Mouse (Mus musculus) layer of hippocampus, postnatal 25 days (tissue): Measurements from ENCODE around the gene Ing1. TPM values are rescaled to one million over a fixed set of nuclear protein-coding genes. Genes with fewer than 3 reads are reported as not detected.

Experiments
- DNase-seq, 2 experiments: peaks; one replicate each; pipeline ENCODE4 v3.0.0; 2022; ENCODE audit warnings: mixed read lengths in 2 of 2, low spot score in 1 of 2; ENCODE audit errors: extremely low spot score in 1 of 2
- total RNA-seq, 2 experiments: library from RNA; stranded (reverse); gene quantifications; 2 replicates each; pipeline ENCODE4 v1.2.3; 2021

Gene Ing1
- 10 to 100 TPM; 36.6 to 41.9 TPM for total RNA-seq

DNA sequence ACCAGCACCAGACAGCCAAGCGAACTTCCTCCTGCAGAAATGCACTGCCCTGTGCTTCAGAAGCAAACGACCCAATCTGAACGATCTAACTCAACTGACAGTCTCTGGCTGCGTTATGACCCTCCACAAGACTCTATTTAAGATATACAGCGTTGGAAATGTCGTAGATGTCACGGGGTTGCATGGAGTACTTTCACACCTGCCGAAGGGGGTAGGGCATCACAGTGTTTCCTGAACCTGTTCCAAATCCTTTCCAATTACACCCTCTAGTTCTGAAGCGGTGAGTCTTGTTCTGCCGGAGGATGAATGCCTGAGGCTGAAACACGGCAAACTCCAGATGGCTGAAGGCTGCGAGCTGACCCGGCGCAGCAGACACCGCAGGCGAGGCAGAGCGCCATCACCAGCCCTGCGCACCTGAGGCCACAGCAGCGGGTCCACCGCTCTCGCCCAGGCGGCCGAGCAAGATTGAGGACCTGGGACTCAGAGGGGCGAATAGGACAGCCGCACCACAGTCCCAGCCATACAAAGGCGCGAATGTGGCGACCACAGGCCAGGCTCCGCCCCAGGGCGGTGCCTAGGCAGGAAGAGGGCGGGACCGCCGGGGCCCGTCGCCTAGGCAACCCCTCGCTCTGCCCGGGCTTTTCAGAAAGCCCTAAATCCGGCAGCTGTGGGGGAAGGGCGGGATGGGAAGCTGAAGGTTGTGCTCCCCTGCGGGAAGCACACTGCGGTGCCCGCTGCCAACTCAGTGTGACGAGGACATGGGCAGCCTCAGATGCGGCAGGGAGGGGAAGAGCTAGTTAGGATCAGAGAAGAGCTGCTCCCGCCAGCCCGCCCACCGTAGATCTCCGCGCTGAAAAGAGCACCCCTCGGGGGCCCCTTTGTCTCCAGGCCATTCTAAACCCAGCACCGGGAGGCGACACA is at the start of gene Ing1:
TSS of gene Ing1 (plus strand) at position 773 of the 921 bp plus-strand sequence.
- DNase-seq, result peak; percentile 84 to 90

DNA sequence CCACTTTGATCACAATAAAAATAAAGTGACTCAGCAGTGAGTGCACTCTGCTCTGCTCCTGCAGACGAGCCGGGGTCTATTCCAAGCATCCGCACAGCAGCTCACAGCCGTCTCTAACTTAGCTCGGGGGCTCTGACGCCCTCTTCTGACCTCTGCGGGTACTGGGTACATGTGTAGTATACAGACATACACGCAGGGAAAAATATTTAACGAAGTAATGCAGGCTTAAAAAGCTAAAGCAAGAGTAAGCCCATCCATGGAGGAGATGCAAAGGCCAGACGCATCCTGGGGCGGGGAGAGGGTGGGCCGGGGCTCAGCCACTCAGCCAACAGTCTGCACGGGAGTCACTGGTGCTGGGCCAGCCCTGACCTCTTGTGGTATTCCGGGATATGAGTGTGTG is 49.3 kb upstream of the Ing1 start:
- no peak for DNase-seq

DNA sequence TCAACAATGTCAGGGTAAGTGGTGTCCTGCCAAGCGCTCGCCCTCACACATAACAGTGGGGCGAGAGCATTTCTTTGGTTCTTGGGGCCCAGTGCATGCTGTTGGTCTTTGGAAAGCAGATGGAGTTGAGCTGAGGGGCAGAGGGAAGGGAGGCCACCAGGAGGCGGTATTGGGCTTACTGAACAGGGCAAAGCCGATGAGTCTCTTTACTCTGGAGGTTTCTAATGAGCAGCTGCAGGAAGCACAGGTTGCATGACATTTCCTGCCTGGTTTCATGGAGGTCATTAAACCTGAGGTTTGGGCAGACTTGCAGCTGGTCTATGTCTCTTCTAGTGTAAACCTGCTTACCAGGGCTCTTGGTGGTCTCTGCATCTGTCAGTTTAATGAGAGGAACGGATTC is 48.6 kb upstream of the Ing1 start:
- peak in 1 of 2 experiments; percentile 65 for DNase-seq

DNA sequence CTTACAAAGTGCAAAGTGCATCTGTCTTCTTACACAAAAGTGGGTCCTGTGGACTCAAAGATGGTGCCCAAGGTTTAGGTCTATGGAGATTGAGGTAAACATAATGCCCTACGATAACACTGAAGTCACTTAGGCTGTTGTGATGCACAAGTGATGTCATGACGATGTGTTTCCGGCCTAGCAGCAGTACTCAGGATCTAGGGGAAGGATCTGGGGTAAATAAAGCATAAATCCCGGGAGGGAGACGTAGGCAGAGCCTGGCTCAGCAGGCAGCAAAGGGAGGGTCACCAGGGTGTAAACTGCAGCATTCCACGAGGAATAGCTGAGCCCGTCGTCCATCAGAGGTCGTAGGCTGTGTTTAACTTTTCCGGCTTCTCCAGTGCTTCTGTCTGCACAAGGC is 46.5 kb upstream of the Ing1 start:
- no peak for DNase-seq

DNA sequence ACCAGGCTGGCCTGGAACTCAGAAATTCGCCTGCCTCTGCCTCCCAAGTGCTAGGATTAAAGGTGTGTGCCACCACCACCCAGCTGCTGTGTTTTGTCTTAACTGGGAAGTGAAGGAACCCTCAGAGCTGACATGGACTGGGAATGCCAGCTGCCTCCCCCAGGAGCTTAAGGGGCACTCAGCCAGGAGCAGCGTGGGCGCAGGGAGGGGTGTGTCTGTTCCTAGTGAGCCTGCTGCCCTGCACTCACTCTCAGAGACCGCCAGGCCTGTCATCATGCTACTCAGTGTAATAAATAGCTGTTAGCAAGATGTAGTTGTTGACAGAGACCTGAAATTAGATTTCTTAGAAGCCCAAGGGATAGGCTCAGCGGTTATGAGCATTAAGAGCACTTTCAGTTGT is 44.4 kb upstream of the Ing1 start:
- DNase-seq, result no peak

DNA sequence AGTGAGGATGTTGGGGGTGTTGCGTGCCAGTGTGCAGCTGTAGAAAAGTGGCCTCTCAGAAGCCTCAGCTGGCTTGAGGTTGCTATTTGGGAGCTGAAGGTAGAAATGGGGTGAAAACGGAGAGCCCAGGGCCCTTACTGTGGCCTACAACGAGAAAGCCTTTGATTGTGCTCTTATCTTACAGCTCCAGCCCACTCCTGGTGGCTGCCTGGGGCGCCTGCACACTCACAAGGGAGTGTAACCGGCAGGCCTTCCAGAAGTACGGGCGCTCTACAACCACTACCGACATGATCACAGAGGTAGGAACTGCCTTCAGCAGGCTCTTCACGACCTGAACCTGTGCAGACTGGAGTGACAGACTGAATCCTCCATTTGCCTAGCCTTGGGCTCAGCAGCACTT is 42.7 kb upstream of the Ing1 start:
- no peak for DNase-seq

DNA sequence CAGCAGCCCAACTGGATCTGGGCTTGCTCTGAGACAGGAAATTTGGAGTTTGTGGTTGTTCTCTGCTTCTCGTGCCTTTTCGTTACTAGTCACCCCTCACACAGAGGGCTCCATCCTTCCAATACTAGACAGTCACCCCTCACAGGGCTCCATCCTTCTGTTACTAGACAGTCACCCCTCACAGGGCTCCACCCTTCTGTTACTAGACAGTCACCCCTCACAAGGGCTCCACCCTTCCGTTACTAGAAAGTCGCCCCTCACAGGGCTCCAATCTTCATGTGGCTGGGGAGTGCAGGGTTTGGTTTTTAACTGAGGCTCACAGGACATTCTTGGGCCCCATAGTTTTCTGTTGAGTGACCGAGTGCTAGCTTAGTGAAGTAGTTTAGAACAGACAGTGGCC is 42.1 kb upstream of the Ing1 start:
- no peak for DNase-seq

DNA sequence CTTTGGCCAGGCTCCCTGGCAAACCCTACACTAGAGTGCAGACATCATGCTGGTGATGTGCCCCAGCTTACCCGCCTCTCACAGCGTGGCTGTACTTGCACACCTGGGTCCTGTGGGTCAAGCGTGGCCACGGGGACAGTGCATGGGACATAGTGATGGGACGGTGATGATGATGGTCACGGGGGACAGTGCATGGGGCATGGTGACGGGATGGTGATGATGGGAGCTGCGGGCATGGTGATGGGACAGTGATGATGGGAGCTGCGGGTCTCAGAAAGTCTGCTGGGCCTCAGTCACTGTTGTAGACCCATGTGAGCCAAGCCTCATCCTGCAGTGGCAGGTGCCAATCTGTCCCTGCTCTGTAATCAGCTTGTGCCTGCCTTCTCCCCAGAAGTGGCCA is 39.1 kb upstream of the Ing1 start:
- no peak for DNase-seq

DNA sequence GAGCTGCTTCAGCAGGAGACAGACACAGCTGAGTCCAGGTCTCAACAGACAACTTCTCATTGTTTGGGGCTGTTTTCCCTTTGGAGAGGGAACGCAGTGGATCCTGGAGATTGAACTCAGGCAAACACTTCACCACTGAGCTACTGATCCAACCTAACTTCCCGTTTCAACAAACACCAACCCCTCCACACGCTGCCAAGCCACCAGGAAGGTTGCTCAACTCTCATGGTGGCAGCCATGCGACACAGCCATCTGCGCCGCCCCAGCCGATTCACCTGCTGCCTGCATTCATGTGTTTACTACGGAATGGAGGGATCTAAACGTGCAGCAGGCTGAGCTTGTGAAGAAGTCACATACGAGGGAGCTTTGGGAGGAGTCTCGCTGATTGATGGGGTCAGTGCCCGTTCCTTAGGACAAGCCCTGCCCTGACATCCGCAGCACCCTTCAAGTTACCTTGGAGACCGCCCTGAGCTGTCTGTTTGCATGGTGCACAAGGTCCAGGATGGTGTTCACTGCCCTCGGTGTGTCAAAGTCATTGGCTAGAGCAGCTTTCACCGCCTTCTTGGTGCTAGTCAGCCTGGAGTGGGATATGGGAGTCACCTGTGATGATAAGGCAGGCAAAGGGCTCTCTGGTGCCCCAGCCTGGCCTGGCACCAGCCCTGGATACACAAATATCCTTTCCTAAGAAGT is 37.9 kb upstream of the Ing1 start:
- no peak for DNase-seq

DNA sequence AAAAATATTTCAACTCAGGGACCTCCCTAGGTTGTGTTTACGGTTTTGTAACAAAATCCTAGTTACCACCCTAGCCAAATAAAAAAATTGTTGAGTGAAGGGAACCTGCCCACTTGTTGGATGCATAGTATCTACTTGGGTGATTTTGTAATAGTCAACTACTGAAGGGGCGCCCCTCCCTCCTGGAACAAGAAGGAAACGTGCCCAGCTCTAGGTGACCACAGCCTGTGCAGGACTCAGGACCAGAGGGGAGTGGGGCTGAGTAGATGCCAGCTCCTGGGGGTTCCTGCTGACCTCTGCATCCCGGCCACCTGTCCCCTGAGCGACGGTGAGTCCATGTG is 37.3 kb upstream of the Ing1 start:
- DNase-seq, result no peak

DNA sequence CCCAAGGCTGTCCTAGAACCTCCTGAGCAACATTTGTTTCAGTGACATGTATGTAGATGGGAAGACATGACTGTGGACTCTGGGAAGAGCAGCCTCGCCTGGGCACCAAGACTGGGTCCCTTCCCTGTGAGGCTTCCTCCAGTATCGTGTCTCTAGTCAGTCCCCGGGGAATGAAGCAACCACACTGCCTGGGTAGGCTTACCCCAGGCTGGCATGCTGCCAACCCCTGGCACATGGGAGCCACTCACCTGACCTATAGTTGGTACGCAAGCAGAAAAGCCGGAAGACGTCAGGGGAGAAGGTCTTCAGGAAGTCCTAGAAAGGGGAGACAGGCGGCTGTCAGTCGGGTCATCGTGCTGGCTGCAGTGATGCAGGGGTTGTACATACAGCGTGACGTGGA is 36.7 kb upstream of the Ing1 start:
- no peak for DNase-seq

DNA sequence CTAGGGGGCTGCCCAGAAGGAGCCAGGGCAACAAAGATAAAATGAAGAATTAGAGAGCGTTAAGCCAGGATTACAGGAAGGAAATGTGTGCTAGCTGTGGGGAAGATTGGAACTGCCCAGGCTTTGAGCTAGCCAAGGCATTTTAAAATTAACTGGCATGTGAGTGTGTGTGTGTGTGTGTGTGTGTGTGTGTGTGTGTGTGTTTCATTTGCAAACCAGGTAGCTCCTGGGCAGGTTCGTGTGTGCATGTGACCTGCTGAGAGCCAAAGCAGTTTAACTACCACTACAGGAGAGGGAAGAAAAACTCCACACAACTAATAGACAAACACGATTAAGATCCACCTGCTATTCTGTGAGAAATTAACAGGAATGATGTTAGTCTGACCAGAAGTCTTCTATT is 32.0 kb upstream of the Ing1 start:
- no peak for DNase-seq

DNA sequence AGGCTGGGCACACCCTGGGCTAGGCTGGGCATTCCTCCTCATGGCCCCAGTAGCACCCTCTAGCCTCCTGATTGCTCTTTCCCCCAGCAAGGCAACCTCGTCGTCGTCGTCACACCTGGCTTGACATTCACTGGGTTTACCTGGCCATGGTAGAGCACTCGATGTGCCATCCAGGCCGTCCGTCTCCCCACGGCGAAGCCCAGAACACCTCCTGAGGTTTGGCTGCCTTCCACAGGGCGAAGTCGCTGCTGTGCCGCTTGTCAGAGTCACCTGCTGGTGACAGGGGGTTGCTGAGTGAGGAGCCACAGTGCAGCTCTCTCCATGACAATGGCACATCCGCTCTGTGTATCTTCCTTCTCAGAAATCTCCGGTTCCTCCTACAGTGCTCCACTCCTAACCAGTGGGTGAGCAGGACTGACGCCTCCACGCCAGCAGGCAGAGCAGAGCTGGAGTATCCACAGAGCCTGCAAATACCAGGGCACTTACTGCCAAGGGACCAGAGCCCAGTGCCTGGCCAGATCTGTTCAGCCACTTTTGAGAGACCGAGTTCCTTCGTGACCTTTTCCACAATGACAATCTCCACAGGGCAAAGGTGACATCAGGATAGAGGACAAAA is 25.1 kb upstream of the Ing1 start:
- no peak for DNase-seq

DNA sequence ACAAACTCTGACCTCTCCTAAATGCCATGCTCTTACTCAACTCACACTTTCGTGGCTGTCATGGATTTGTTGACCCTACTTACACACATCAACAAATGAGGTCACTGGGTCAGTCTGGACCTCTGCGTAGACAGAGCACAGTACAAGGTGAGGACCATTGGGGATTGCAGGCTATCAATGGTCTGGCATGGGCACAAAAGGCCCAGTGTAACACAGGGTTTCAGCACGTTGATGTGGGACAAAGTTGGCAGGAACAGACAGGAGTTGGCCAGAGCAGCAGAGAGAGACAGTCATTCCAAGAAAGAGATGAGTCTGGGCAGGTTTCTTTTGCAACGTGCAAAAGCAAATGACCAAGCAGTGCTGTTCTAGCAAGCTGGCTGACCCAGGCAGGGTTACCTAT is 24.5 kb upstream of the Ing1 start:
- no peak for DNase-seq

DNA sequence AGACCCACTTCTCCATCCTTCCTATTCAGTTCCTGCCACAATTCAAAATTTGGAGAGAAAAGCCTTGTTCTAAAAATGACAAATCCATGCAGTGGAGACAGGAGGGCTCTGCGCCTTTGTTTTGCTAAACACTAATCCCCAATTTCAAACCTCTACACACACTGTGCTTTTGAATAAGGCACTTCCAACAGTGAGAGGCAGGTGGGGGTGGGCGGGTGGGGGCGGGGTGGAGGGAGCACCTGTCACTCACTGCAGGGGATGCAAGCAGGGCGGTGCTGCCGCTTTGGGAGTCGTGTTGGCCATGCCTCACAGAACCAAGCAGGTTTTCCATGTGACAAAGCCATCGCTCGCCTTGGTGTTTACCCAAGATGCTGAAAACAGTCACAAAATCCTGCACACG is 20.9 kb upstream of the Ing1 start:
- DNase-seq, result no peak

DNA sequence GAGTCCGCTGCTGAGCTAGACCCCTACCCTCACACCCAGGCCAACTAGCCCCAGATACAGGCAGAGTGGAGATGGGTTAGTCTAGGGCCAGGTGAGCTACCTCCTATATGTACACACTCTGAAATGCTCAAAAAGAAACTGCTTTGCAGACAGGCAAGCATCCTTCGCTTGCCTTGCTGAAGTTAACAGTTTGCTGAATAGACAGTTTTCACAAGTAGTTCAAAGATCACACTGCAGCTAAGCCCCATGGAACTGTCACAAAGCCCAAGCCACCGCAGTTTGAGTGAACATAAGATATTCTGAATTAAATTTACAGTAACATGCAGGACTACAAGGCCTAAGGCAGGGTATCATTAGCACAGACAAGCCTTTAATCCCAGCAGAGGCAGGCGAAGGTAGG is 16.3 kb upstream of the Ing1 start:
- no peak for DNase-seq

DNA sequence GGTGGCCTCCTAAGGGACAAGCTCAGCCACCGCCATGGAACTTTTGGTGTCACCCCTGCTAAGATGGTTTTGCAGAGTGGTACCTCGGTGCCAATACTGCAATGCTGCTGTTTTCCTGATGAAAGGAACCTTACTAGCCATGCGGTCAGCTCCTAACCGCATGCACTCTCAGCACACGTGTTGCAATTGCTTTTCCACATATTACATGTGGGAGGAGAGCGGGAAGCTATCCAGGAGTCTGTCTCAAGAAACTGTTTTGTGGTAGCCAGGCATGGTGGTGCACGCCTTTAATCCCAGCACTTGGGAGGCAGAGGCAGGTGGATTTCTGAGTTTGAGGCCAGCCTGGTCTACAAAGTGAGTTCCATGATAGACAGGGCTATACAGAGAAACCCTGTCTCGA is 15.2 kb upstream of the Ing1 start:
- DNase-seq, result no peak

DNA sequence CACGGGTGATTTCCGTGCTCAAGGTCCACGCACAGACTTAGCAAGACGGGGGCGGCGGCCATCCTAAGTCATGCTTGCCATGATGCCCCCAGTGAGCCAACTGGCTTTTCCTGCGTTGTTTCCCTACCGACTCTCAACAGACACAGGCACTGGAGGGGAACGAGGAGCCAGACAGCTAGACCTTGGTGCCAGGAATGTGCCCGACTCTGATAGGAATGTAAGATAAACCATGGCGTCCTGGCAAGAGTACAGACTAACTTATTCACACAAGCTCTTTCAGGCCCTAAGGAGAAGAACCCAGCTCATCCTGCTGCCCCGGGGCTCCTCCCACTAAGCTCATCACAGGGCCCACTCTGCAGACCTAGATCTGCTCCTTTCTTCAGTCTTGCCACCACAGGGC is 13.3 kb upstream of the Ing1 start:
- no peak for DNase-seq

DNA sequence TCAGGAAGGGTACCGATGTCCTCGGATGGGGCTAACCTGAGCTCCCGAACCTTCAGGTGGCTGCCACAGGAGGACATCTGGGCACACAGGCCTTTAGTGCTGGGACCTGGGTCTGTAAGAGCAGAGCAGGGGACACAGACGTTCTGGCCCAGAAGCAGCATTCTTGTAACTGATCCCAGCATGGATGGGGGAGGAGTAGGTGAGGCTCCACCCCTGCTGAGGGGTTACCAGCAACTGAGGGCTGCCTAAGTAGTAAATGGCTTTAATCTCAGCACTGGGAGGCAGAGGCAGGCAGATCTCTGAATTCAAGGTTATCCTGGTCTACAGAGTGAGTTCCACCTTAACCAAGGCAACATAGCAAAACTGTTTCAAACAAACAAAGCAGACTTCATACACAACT is 12.5 kb upstream of the Ing1 start:
- no peak for DNase-seq

DNA sequence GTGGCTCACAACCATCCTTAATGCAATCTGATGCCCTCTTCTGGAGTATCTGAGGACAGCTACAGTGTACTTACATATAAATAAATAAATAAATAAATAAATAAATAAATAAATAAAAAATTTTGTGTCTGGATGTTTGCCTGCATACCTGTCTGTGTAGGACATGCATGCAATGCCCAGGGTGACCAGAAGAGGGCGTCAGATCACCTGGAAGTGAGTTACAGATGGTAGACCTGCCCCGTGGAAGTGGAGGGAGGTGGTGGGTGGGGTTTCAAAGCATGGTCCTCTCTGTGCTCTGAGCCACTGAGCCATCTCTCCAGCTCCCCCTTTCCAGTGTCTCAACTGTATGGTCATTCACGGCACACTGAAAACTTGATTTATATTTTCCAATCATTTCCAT is 11.0 kb upstream of the Ing1 start:
- peak in 1 of 2 experiments; percentile 65 for DNase-seq

DNA sequence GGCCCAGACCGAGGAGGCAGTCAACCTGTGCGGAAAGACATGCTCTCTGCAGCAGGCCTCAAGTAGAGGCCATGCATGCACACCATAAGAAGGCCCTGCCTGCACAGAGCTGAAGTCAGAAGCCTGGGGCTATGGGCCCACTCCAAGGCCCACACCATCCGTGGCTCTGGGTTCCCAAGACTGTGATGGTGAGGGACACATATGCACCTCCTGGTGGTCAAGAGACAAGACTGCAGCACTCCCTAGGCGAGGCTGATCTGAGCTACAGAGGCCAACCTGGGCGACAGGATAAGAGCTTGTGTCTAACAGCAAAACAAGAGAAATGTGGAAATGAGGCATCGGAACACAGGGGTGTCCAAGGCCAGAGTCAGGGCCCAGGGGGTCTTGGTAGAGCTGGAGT is 8.3 kb upstream of the Ing1 start:
- no peak for DNase-seq

DNA sequence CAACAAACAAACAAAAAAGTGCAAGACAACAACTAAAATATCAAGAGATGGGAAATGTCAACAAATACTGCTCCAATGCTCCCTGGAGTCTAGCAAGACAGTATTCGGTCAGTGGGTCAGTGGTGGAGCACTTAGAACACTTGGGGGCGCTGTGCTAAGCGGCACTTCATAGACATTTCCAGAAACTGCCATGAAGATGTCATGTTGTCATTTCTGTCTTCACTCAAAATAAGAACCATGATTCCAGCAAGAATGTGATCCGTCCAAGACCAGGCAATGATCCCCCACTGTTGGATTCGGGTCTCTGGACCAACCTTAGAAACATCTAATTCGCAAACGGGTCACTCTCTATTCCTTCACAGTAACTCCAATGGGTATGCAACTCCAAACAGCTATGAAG is 5.7 kb upstream of the Ing1 start:
- peak; percentile 23 to 40 for DNase-seq
